Mouse (Mus musculus) testis, adult 2 months (tissue): ENCODE measurements around the gene Nckap5. TPM values are rescaled to one million over a fixed set of nuclear protein-coding genes. Genes with fewer than 3 reads are reported as not detected.

Source experiments
- H3K27ac ChIP-seq: fragments of 200-500 bp; 2 replicates; pipeline ENCODE4 v1.5.1; 2012; ENCODE audit warnings: low read depth, low read length; ENCODE audit not compliant: control insufficient read depth, insufficient read depth
- H3K27me3 ChIP-seq: fragments of 200-500 bp; 2 replicates; pipeline ENCODE4 v1.6.1; 2012; ENCODE audit warnings: mild to moderate bottlenecking, low read length, moderate library complexity; ENCODE audit not compliant: control insufficient read depth, insufficient read depth
- H3K36me3 ChIP-seq: fragments of 200-500 bp; 2 replicates; pipeline ENCODE4 v1.6.1; 2012; ENCODE audit warnings: mild to moderate bottlenecking, low read length; ENCODE audit not compliant: control insufficient read depth, insufficient read depth
- H3K4me1 ChIP-seq: fragments of 200-500 bp; 2 replicates; pipeline ENCODE4 v1.6.1; 2012; ENCODE audit warnings: low read length; ENCODE audit not compliant: control insufficient read depth, insufficient read depth
- H3K4me3 ChIP-seq: fragments of 200-500 bp; 2 replicates; pipeline ENCODE4 v1.5.1; 2012; ENCODE audit warnings: low read depth, mild to moderate bottlenecking, low read length, moderate library complexity, mixed read lengths; ENCODE audit not compliant: control insufficient read depth
- CTCF ChIP-seq: fragments of 200-500 bp; IDR thresholded peaks from 2 replicates; pipeline ENCODE4 v1.5.1; 2012; ENCODE audit warnings: low read depth, mild to moderate bottlenecking, inconsistent platforms, low read length, moderate library complexity; ENCODE audit not compliant: control insufficient read depth, insufficient read depth, insufficient replicate concordance
- POLR2A ChIP-seq: fragments of 200-500 bp; IDR thresholded peaks from 2 replicates; pipeline ENCODE4 v1.6.1; 2012; ENCODE audit warnings: low read depth, mild to moderate bottlenecking, inconsistent platforms, low read length, moderate library complexity; ENCODE audit not compliant: control insufficient read depth
- polyA plus RNA-seq: library from polyadenylated mRNA; depleted of rRNA; stranded (reverse); fragments of >200 nt; gene quantifications from 2 replicates; pipeline ENCODE4 v1.2.3, GENCODE M21; 2012

Gene Nckap5
- polyA plus RNA-seq, 1 experiment, result 1.0 TPM

GRCm38 (mm10) chr1:126511835-126512445 lies 318.7 kb downstream of the Nckap5 start:
- no peak overlapping the region for H3K4me3 ChIP-seq
- no peaks in the 10 kb centered on the region for H3K4me1 ChIP-seq
- no peaks in the 10 kb centered on the region for H3K36me3 ChIP-seq
- H3K27me3 ChIP-seq, result no peaks in the 10 kb centered on the region
- TF ChIP-seq POLR2A (no peak), CTCF (no peak)
- no peak overlapping the region for H3K27ac ChIP-seq

DNA sequence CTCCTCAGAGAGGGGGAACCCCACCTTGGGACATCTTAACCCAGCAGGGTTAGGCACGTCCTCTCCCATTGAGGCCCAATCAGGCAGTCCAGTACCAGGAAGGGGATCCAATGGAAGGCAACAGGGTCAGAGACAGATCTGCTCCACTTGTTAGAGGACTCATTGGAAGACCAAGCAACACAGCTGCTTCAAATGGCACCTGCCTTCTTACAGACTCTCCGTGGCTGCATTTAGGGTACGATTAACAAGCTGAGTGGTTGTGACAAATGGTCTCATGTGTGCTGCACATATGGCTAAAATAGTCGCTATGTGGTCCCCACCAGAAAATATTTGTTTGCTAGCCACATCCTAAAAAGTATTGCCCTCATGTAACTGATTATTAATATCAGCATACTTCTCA lies 325.9 kb downstream of the Nckap5 start:
- Histone ChIP-seq H3K4me1 (no peaks in the 10 kb centered on the region), H3K27me3 (no peaks in the 10 kb centered on the region), H3K27ac (no peak overlapping the region), H3K4me3 (no peak overlapping the region), H3K36me3 (no peaks in the 10 kb centered on the region)
- no peak for TF ChIP-seq POLR2A
- TF ChIP-seq CTCF, result no peak

- no peak for TF ChIP-seq CTCF
- H3K27me3 ChIP-seq, result no peaks in the 10 kb centered on the region
- no peak overlapping the region for H3K27ac ChIP-seq
- H3K4me3 ChIP-seq, result no peak overlapping the region
- H3K36me3 ChIP-seq, result no peaks in the 10 kb centered on the region
- H3K4me1 ChIP-seq, result no peaks in the 10 kb centered on the region
Measured at GRCm38 (mm10) chr1:126502741-126503140, 327.9 kb downstream of the Nckap5 start.

DNA sequence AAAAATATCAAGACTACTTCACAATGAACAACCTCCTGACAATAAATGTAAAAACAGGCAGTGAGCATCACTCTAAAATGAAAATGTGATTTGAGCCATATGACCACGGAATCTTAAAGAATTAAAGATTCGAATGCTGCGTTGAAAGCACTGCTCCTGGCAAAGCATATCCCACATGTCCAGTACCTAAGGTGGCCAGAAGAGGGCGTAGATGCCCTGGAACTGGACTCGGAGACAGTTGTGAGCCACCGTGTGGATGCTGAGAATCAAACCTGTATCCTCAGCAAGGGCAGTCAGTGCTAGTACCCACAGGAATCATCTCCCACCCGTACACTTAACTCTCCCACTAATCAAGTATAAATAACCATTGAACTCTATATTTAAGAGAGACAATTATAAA lies 333.9 kb downstream of the Nckap5 start:
- Histone ChIP-seq H3K27me3 (no peaks in the 10 kb centered on the region), H3K4me1 (peaks cover 5% of the 10 kb centered on the region), H3K36me3 (no peaks in the 10 kb centered on the region), H3K27ac (no peak overlapping the region), H3K4me3 (no peak overlapping the region)
- TF ChIP-seq CTCF, result peak; percentile 37; the same call in 1 of the 2 replicates
- no peak for TF ChIP-seq POLR2A

DNA sequence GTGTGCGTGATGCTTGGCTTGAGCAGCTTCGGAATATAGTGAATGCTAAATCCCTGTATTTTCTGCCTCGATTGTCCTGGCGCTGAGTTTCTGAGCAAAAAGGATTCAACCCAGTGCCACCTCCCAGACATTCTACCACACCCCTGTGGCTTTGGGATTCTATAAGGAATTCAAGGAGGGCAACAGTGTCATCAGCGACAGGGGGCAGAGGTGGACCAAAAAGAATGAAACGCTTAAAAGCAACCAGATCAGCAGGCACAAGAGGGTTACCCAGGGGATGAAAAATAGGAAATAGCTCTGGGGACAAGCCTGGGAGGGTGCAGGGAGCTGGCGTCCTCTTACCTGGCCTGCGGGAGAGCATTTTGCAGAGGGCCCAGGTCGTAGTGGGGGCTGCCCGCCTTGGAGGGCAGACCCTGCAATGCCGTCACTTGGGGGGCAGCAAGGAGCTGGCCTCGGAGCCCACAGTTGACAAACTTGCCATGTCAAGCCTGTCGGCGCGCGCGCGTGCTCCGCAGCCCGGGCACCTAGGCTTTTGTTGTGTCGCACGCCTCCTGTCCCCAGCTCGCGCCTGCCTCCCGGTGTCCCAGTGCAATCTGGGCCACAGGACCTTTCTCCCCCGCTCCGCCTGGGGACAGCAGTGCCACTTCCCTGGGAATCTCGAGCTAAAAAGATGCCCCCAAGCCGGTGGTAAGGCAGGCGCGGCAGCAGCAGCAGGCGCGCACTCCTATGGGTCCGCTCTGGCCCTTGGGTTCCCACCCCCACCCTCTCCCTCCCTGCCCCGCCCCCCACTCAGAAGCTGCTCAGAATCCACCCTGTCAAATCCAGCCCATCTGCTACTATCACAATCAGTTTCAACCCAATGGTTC lies 338.2 kb downstream of the Nckap5 start:
- Histone ChIP-seq H3K27ac (no peak overlapping the region), H3K4me1 (peaks cover 5% of the 10 kb centered on the region), H3K36me3 (no peaks in the 10 kb centered on the region), H3K4me3 (peak overlapping the region; percentile 36), H3K27me3 (no peaks in the 10 kb centered on the region)
- no peak for TF ChIP-seq CTCF
- TF ChIP-seq POLR2A, result no peak

DNA sequence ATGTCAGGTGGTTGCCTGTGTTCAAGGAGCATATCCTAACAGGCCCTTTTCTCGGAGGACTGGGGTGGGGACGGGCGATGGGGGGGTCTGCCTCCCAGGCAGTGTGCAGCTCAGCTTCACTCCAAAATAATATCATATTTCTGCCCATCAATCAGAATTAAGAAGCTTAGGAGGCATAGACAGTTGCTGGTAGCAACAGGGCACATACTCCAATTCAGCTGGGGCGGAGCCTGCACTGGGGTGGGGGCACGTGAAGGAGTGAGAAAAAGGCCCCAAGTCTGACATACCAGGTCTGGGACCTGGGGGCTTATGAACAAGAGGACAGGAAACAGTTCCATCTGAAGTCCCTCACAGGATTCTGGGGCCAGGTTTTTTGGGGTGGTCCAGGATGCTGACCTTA lies 339.2 kb downstream of the Nckap5 start:
- no peak overlapping the region for H3K27ac ChIP-seq
- no peaks in the 10 kb centered on the region for H3K36me3 ChIP-seq
- TF ChIP-seq POLR2A (no peak), CTCF (no peak)
- H3K4me3 ChIP-seq, result no peak overlapping the region
- H3K4me1 ChIP-seq, result peaks cover 5% of the 10 kb centered on the region
- H3K27me3 ChIP-seq, result no peaks in the 10 kb centered on the region

- no peak for TF ChIP-seq POLR2A
- TF ChIP-seq CTCF, result no peak
- no peaks in the 10 kb centered on the region for H3K36me3 ChIP-seq
- no peaks in the 10 kb centered on the region for H3K27me3 ChIP-seq
- peaks cover 5% of the 10 kb centered on the region for H3K4me1 ChIP-seq
- no peak overlapping the region for H3K4me3 ChIP-seq
- no peak overlapping the region for H3K27ac ChIP-seq
Measured at GRCm38 (mm10) chr1:126490256-126490655, 340.3 kb downstream of the Nckap5 start.

DNA sequence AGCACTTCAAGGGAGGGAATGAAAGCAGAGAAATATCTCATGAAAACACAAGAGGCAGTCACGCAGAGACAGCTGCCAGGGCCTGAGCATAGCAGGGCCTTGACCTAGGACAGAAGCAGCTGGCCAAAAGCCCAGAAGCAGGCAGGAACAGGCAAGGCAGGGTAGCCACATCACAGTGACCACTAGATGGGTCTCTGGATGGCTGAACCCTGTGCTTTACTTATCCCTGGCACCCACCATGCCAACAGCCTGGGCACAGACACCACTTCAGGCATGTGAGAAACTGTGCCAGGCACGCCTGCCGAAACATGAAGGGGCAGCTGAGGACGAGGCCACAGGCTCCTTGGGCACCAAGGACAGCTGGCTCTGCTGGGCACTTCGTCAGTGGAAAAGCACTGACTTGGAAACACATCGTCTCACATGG lies 345.9 kb downstream of the Nckap5 start:
- Histone ChIP-seq H3K4me3 (no peak overlapping the region), H3K36me3 (no peaks in the 10 kb centered on the region), H3K27ac (no peak overlapping the region), H3K4me1 (no peaks in the 10 kb centered on the region), H3K27me3 (no peaks in the 10 kb centered on the region)
- peak; percentile 10; the same call in 1 of the 2 replicates for TF ChIP-seq CTCF
- no peak for TF ChIP-seq POLR2A
